Mouse (Mus musculus) heart, embryonic 11.5 days (tissue): ENCODE measurements at regions not wholly inside any gene's neighbourhood (a gene's known extent, or its start where the extent isn't known, plus 50 kb on each side); places are given as distances from the start of the nearest gene placed in this dataset.

ENCODE experiments used
- ATAC-seq: fragments of 200-750 bp; cut with Nextera tagmentation; replicated peaks from 2 replicates; pipeline ENCODE4 v1.8.0; 2017; ENCODE audit warnings: moderate library complexity; ENCODE audit not compliant: insufficient number of reproducible peaks, low FRiP score, low TSS enrichment
- H3K27ac ChIP-seq: fragments of 300-500 bp; sonication (generic); 2 replicates; pipeline ENCODE4 v1.5.1; 2014; ENCODE audit warnings: mild to moderate bottlenecking, low read depth, low read length
- H3K27me3 ChIP-seq: fragments of 300-500 bp; sonication (generic); 2 replicates; pipeline ENCODE4 v1.6.1; 2014; ENCODE audit warnings: mild to moderate bottlenecking, low read length, mixed read lengths; ENCODE audit not compliant: control insufficient read depth, insufficient read depth
- H3K36me3 ChIP-seq: fragments of 300-500 bp; sonication (generic); 2 replicates; pipeline ENCODE4 v1.6.1; 2014; ENCODE audit warnings: mild to moderate bottlenecking, low read length, moderate library complexity, mixed read lengths; ENCODE audit not compliant: control insufficient read depth, insufficient read depth
- H3K4me1 ChIP-seq: fragments of 300-500 bp; sonication (generic); 2 replicates; pipeline ENCODE4 v1.6.1; 2014; ENCODE audit warnings: low read length; ENCODE audit not compliant: control insufficient read depth, insufficient read depth
- H3K4me2 ChIP-seq: fragments of 300-500 bp; sonication (generic); 2 replicates; pipeline ENCODE4 v1.6.1; 2014; ENCODE audit warnings: mild to moderate bottlenecking, moderate library complexity
- H3K4me3 ChIP-seq: fragments of 300-500 bp; sonication (generic); 2 replicates; pipeline ENCODE4 v1.5.1; 2014; ENCODE audit warnings: low read depth, low read length
- H3K9ac ChIP-seq: fragments of 300-500 bp; sonication (generic); 2 replicates; pipeline ENCODE4 v1.6.1; 2014; ENCODE audit warnings: mild to moderate bottlenecking, low read depth, low read length, moderate library complexity
- H3K9me3 ChIP-seq: fragments of 300-500 bp; sonication (generic); replicated peaks from 2 replicates; pipeline ENCODE4 v1.6.1; 2016; ENCODE audit warnings: low read length; ENCODE audit not compliant: control insufficient read depth
- WGBS: fragments of 180-500 bp; shearing (Covaris S2); extraction: QIAGEN DNeasy Blood & Tissue Kit; methylation state at CpG from one replicate; pipeline ENCODE4 v1.1.7; 2014; ENCODE audit not compliant: insufficient replicate concordance; 5-methylcytosine and 5-hydroxymethylcytosine counted together

GRCm38 (mm10) chr3:107818616-107819495 is 58.2 kb upstream of the Eps8l3 start:
- Histone ChIP-seq H3K9me3 (no peaks in the 10 kb centered on the region), H3K4me3 (no peak overlapping the region), H3K27me3 (no peaks in the 10 kb centered on the region), H3K27ac (no peak overlapping the region), H3K4me1 (peaks cover 7% of the 10 kb centered on the region), H3K36me3 (no peaks in the 10 kb centered on the region), H3K4me2 (0 out of 2 replicates have a peak overlapping the region, but pooled peaks have one; percentile 3), H3K9ac (no peak overlapping the region)
- ATAC-seq: no peak
- WGBS: 26% methylated on average over 12 of the region's 12 CpGs

- peaks cover 7% of the 10 kb centered on the region for H3K4me1 ChIP-seq
- H3K36me3 ChIP-seq: no peaks in the 10 kb centered on the region
- H3K27ac ChIP-seq: no peak overlapping the region
- H3K27me3 ChIP-seq: no peaks in the 10 kb centered on the region
- no peaks in the 10 kb centered on the region for H3K9me3 ChIP-seq
- no peak overlapping the region for H3K9ac ChIP-seq
- H3K4me3 ChIP-seq: no peak overlapping the region
- ATAC-seq: no peak
- H3K4me2 ChIP-seq: no peak overlapping the region
- 70% methylated on average over 3 of the region's 3 CpGs for WGBS
Measured at GRCm38 (mm10) chr3:107816031-107816430, 55.8 kb upstream of the Csf1 start.

GRCm38 (mm10) chr3:107814280-107814679 is 54.0 kb upstream of the Csf1 start:
- peaks cover 7% of the 10 kb centered on the region for H3K4me1 ChIP-seq
- ATAC-seq: no peak
- WGBS: 83% methylated on average over 5 of the region's 5 CpGs
- no peak overlapping the region for H3K9ac ChIP-seq
- H3K4me2 ChIP-seq: no peak overlapping the region
- no peak overlapping the region for H3K4me3 ChIP-seq
- H3K27me3 ChIP-seq: no peaks in the 10 kb centered on the region
- H3K27ac ChIP-seq: no peak overlapping the region
- no peaks in the 10 kb centered on the region for H3K36me3 ChIP-seq
- no peaks in the 10 kb centered on the region for H3K9me3 ChIP-seq

- H3K4me1 ChIP-seq: peaks cover 4% of the 10 kb centered on the region
- no peak for ATAC-seq
- H3K4me2 ChIP-seq: no peak overlapping the region
- no peak overlapping the region for H3K4me3 ChIP-seq
- no peaks in the 10 kb centered on the region for H3K9me3 ChIP-seq
- no peak overlapping the region for H3K27ac ChIP-seq
- H3K27me3 ChIP-seq: no peaks in the 10 kb centered on the region
- WGBS: 59% methylated on average over 4 of the region's 4 CpGs
- H3K9ac ChIP-seq: no peak overlapping the region
- H3K36me3 ChIP-seq: no peaks in the 10 kb centered on the region
Measured at GRCm38 (mm10) chr3:107812885-107813284, 52.6 kb upstream of the Csf1 start.

- H3K4me3 ChIP-seq: no peak overlapping the region
- no peaks in the 10 kb centered on the region for H3K36me3 ChIP-seq
- H3K27ac ChIP-seq: no peak overlapping the region
- 84% methylated on average over 4 of the region's 4 CpGs for WGBS
- H3K9ac ChIP-seq: no peak overlapping the region
- H3K4me1 ChIP-seq: peaks cover 8% of the 10 kb centered on the region
- no peak overlapping the region for H3K4me2 ChIP-seq
- no peaks in the 10 kb centered on the region for H3K27me3 ChIP-seq
- no peaks in the 10 kb centered on the region for H3K9me3 ChIP-seq
- no peak for ATAC-seq
Measured at GRCm38 (mm10) chr3:107812341-107812740, 52.1 kb upstream of the Csf1 start.

- no peak for ATAC-seq
- H3K4me2 ChIP-seq: no peak overlapping the region
- WGBS: 82% methylated on average over 9 of the region's 9 CpGs
- H3K4me1 ChIP-seq: peaks cover 8% of the 10 kb centered on the region
- H3K9ac ChIP-seq: no peak overlapping the region
- no peaks in the 10 kb centered on the region for H3K27me3 ChIP-seq
- no peak overlapping the region for H3K27ac ChIP-seq
- no peaks in the 10 kb centered on the region for H3K9me3 ChIP-seq
- no peak overlapping the region for H3K4me3 ChIP-seq
- H3K36me3 ChIP-seq: no peaks in the 10 kb centered on the region
Measured at GRCm38 (mm10) chr3:107810452-107811050, 50.3 kb upstream of the Csf1 start.
